Mouse (Mus musculus) liver, adult 2 months (tissue): ENCODE data around the gene Sf1. TPM values are rescaled to one million over a fixed set of nuclear protein-coding genes. Genes with fewer than 3 reads are reported as not detected.

ENCODE experiments used
- DNase-seq: peaks from one replicate; pipeline ENCODE4 v3.0.0-alpha.2; 2011; ENCODE audit warnings: low read depth, low spot score; ENCODE audit errors: extremely low read depth
- H3K27ac ChIP-seq: fragments of 200-500 bp; replicated peaks from 2 replicates; pipeline ENCODE4 v1.5.1; 2012; ENCODE audit warnings: low read depth, mild to moderate bottlenecking, control low read depth, inconsistent platforms, low read length; ENCODE audit not compliant: insufficient read depth
- H3K27me3 ChIP-seq: fragments of 200-500 bp; 2 replicates; pipeline ENCODE4 v1.6.1; 2012; ENCODE audit warnings: mild to moderate bottlenecking, moderate library complexity, low read length, inconsistent platforms; ENCODE audit not compliant: control insufficient read depth, insufficient read depth
- H3K36me3 ChIP-seq: fragments of 200-500 bp; 2 replicates; pipeline ENCODE4 v1.6.1; 2012; ENCODE audit warnings: low read length, inconsistent platforms; ENCODE audit not compliant: control insufficient read depth, insufficient read depth
- H3K4me1 ChIP-seq: fragments of 200-500 bp; 2 replicates; pipeline ENCODE4 v1.6.1; 2011; ENCODE audit warnings: low read length; ENCODE audit not compliant: control insufficient read depth, insufficient read depth
- H3K4me3 ChIP-seq: fragments of 200-500 bp; 2 replicates; pipeline ENCODE4 v1.5.1; 2011; ENCODE audit warnings: low read depth, mild to moderate bottlenecking, control low read depth, low read length, moderate library complexity; ENCODE audit not compliant: insufficient read depth
- H3K79me2 ChIP-seq: fragments of 200-500 bp; 2 replicates; pipeline ENCODE4 v1.6.1; 2012; ENCODE audit warnings: inconsistent platforms, mild to moderate bottlenecking, low read length, moderate library complexity; ENCODE audit not compliant: control insufficient read depth, insufficient read depth
- H3K9ac ChIP-seq: fragments of 200-500 bp; 2 replicates; pipeline ENCODE4 v1.6.1; 2012; ENCODE audit warnings: low read depth, mild to moderate bottlenecking, control low read depth, inconsistent platforms, low read length
- CTCF ChIP-seq: fragments of 200-500 bp; IDR thresholded peaks from 2 replicates; pipeline ENCODE4 v1.5.1; 2011; ENCODE audit warnings: low read depth, low read length, control low read depth
- POLR2A ChIP-seq: fragments of 200-500 bp; IDR thresholded peaks from 2 replicates; pipeline ENCODE4 v1.6.1; 2011; ENCODE audit warnings: low read length, control low read depth; ENCODE audit not compliant: insufficient read depth; ENCODE audit errors: extremely low read depth
- WGBS: fragments of 180-500 bp; shearing (Covaris S2); methylation state at CpG from one replicate; pipeline ENCODE4 v1.1.7; 2018; 5-methylcytosine and 5-hydroxymethylcytosine counted together
- polyA plus RNA-seq: library from polyadenylated mRNA; depleted of rRNA; stranded (reverse); fragments of >200 nt; gene quantifications from 2 replicates; pipeline ENCODE4 v1.2.3, GENCODE M21; 2012
- total RNA-seq: library from RNA; depleted of rRNA; stranded (reverse); fragments of >200 nt; gene quantifications from 2 replicates; pipeline ENCODE4 v1.2.3, GENCODE M21; 2014

Sf1 gene
- total and polyA plus RNA-seq, 2 experiments = 28.5 to 62.8 TPM

GRCm38 (mm10) chr19:6364317-6364725 lies 831 bp downstream of the Sf1 start:
- Histone ChIP-seq H3K9ac (peak overlapping the region; percentile 99), H3K4me1 (peaks cover 9% of the 10 kb centered on the region; the same call in 1 of the 2 replicates), H3K36me3 (peaks cover 38% of the 10 kb centered on the region), H3K27me3 (no peaks in the 10 kb centered on the region), H3K27ac (peak overlapping the region; percentile 98), H3K4me3 (peak overlapping the region; percentile 92), H3K79me2 (peaks cover 7% of the 10 kb centered on the region; the same call in 1 of the 2 replicates)
- WGBS = under 1% methylated on average over 55 of the region's 55 CpGs
- DNase-seq = peak; percentile 75
- TF ChIP-seq CTCF (no peak), POLR2A (peak; percentile 72)

- Histone ChIP-seq H3K4me3 (peak overlapping the region; percentile 92), H3K79me2 (peaks cover 7% of the 10 kb centered on the region; the same call in 1 of the 2 replicates), H3K36me3 (peaks cover 42% of the 10 kb centered on the region), H3K27ac (peak overlapping the region; percentile 28), H3K9ac (no peak overlapping the region; the same call in 1 of the 2 replicates), H3K4me1 (peaks cover 9% of the 10 kb centered on the region; the same call in 1 of the 2 replicates), H3K27me3 (no peaks in the 10 kb centered on the region)
- DNase-seq = peak; percentile 56
- TF ChIP-seq CTCF (no peak), POLR2A (no peak)
- WGBS = 0% methylated on average over 2 of the region's 2 CpGs
Observed at GRCm38 (mm10) chr19:6364842-6365241, 1.4 kb downstream of the Sf1 start.

DNA sequence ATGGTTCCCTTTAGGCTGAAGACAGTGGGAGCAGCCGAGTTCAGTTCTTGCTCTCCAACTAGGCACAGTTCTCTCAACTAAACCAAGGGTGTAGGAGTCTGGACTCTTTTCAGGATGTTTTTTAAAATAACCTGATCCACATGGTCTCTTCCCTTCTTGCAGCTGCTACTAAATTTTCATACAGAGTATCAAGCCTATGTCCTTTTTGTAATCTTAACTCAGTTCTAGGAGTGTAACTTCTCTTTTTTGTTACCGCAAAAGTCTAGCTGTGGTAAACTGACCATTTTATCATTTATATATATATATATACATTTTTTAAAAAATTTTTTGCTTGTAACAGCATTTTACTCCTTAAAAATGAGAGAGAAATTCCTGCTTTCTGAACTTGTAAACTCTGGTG lies 6.7 kb downstream of the Sf1 start:
- 89% methylated on average over 2 of the region's 2 CpGs for WGBS
- peaks cover 86% of the 10 kb centered on the region for H3K36me3 ChIP-seq

GRCm38 (mm10) chr19:6372433-6372832 lies 8.9 kb downstream of the Sf1 start:
- TF ChIP-seq POLR2A (no peak), CTCF (no peak)
- H3K4me3 ChIP-seq = no peak overlapping the region
- peaks cover 86% of the 10 kb centered on the region for H3K36me3 ChIP-seq
- WGBS = 100% methylated on average over 3 of the region's 3 CpGs
- H3K27ac ChIP-seq = no peak overlapping the region
- no peak overlapping the region for H3K9ac ChIP-seq
- H3K27me3 ChIP-seq = no peaks in the 10 kb centered on the region
- H3K79me2 ChIP-seq = no peaks in the 10 kb centered on the region; the same call in 1 of the 2 replicates
- H3K4me1 ChIP-seq = peaks cover under 1% of the 10 kb centered on the region; the same call in 1 of the 2 replicates
- no peak for DNase-seq

More for the DNA sequence above, 6.7 kb downstream of the Sf1 start:
- TF ChIP-seq POLR2A (no peak), CTCF (no peak)
- Histone ChIP-seq H3K4me1 (peaks cover 6% of the 10 kb centered on the region; the same call in 1 of the 2 replicates), H3K27me3 (no peaks in the 10 kb centered on the region), H3K4me3 (no peak overlapping the region), H3K27ac (no peak overlapping the region), H3K79me2 (peaks cover 5% of the 10 kb centered on the region; the same call in 1 of the 2 replicates), H3K9ac (no peak overlapping the region)
- DNase-seq = no peak

GRCm38 (mm10) chr19:6373539-6374400 lies 10.3 kb downstream of the Sf1 start:
- WGBS = 65% methylated on average over 12 of the region's 12 CpGs

More at GRCm38 (mm10) chr19:6373539-6374400, 10.3 kb downstream of the Sf1 start:
- Histone ChIP-seq H3K27me3 (no peaks in the 10 kb centered on the region), H3K4me1 (no peaks in the 10 kb centered on the region), H3K4me3 (no peak overlapping the region), H3K9ac (no peak overlapping the region), H3K36me3 (peaks cover 77% of the 10 kb centered on the region), H3K27ac (no peak overlapping the region), H3K79me2 (no peaks in the 10 kb centered on the region; the same call in 1 of the 2 replicates)
- no peak for DNase-seq
- no peak for TF ChIP-seq POLR2A
- peak; percentile 84 for TF ChIP-seq CTCF
